20 mouse cellular contexts compared by ENCODE assay signal in the genomic region with DNA sequence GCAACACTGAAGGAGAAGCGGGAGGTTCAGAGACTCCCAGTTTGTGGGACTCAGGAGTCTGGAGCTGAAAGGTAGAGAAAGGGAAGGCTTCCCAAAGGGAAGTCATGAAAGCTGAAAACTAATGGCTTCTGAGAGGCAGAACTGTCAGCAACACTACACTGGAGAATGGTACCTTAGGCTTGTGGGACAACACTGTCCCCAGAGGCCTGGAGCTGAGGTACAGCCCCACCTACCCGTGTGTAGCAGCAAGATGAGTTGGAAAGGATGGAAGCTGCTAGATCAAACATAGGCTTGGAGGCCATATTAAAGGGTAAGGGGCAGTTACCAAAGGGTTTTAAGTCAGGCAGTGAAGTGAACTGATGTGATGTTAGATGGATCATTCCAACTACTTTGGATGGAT.
A peak's percentile ranks its signal among the peaks of the same experiment; 100 is the strongest.
DNase-seq lines count a peak whose midpoint lies in the region; ATAC-seq and TF ChIP-seq lines count a peak whose summit lies in the region.
"Had no signal": no experiment of that assay in that cellular context is flagged by ENCODE, and none has a peak within 500 bp of the region (broad histone marks: within the 10 kb centered on the region; RNA-seq: fewer than 3 reads in every experiment).

No protein-coding gene starts in this region.

- no peak overlapping the region for H3K4me2 ChIP-seq in kidney, embryonic 15.5 days
- no peak overlapping the region for H3K4me2 ChIP-seq in liver, postnatal 0 days (ENCODE audit: low read depth, low read length)
- H3K4me2 ChIP-seq in liver, embryonic 12.5 days: no peak overlapping the region
- H3K4me2 ChIP-seq in intestine, postnatal 0 days (replicated peaks; ENCODE audit: low read depth): no peak overlapping the region
- H3K4me2 ChIP-seq in midbrain, postnatal 0 days (ENCODE audit: low read depth, low read length, poor library complexity, severe bottlenecking): no peak overlapping the region
- H3K4me2 ChIP-seq: embryonic facial prominence, embryonic 15.5 days; hindbrain, embryonic 13.5 days had no signal

- no peak for TF ChIP-seq EP300 in liver, postnatal 0 days (IDR thresholded peaks at IDR 0.05; ENCODE audit: low read depth)

- TF ChIP-seq CTCF in kidney, adult 2 months (conservative IDR thresholded peaks at IDR 0.05; ENCODE audit: insufficient read depth, insufficient read length, low read depth, low read length): 0 out of 2 replicates have a peak, but pooled peaks have one; percentile 20
- peak; percentile 32 for TF ChIP-seq CTCF in liver, postnatal 0 days (IDR thresholded peaks at IDR 0.05; ENCODE audit: low read depth)
- peak; percentile 62 for TF ChIP-seq CTCF in intestine, postnatal 0 days (IDR thresholded peaks at IDR 0.05; ENCODE audit: low read depth)
- no peak for TF ChIP-seq CTCF in midbrain, postnatal 0 days (IDR thresholded peaks at IDR 0.05)

- peaks cover 35% of the 10 kb centered on the region for H3K4me1 ChIP-seq in kidney, adult 2 months (ENCODE audit: control insufficient read depth, insufficient read depth, low read length)
- H3K4me1 ChIP-seq in kidney, embryonic 15.5 days: peaks cover 58% of the 10 kb centered on the region
- peaks cover 30% of the 10 kb centered on the region for H3K4me1 ChIP-seq in liver, postnatal 0 days (ENCODE audit: insufficient read depth)
- H3K4me1 ChIP-seq in liver, embryonic 12.5 days: peaks cover 21% of the 10 kb centered on the region
- H3K4me1 ChIP-seq in brown adipose tissue, adult 24 weeks (ENCODE audit: control insufficient read depth, insufficient read depth, insufficient read length, low read length): peaks cover 23% of the 10 kb centered on the region
- H3K4me1 ChIP-seq in intestine, postnatal 0 days (replicated peaks; ENCODE audit: control insufficient read depth, insufficient read depth, low read length): peaks cover 33% of the 10 kb centered on the region
- peaks cover 4% of the 10 kb centered on the region; the same call in 1 of the 2 replicates for H3K4me1 ChIP-seq in midbrain, postnatal 0 days (ENCODE audit: insufficient read depth, low read length)

- H3K9me3 ChIP-seq in kidney, embryonic 15.5 days (replicated peaks): no peaks in the 10 kb centered on the region
- no peaks in the 10 kb centered on the region for H3K9me3 ChIP-seq in liver, postnatal 0 days (ENCODE audit: low read length)
- H3K9me3 ChIP-seq in liver, embryonic 12.5 days (replicated peaks): no peaks in the 10 kb centered on the region
- H3K9me3 ChIP-seq in intestine, postnatal 0 days (ENCODE audit: control insufficient read depth): no peaks in the 10 kb centered on the region
- H3K9me3 ChIP-seq in midbrain, postnatal 0 days (ENCODE audit: low read length): no peaks in the 10 kb centered on the region
- H3K9me3 ChIP-seq: embryonic facial prominence, embryonic 15.5 days; forebrain, embryonic 10.5 days; heart, embryonic 10.5 days; hindbrain, embryonic 13.5 days had no signal

- no peak for ATAC-seq in kidney, embryonic 15.5 days (replicated peaks; ENCODE audit: low FRiP score)
- no peak for ATAC-seq in liver, postnatal 0 days
- ATAC-seq in liver, embryonic 12.5 days: no peak
- peak; percentile 55 for ATAC-seq in intestine, postnatal 0 days
- no peak for ATAC-seq in midbrain, postnatal 0 days (ENCODE audit: low FRiP score)
- ATAC-seq: forebrain, embryonic 14.5 days had no signal

- no peak for DNase-seq in kidney, adult 2 months
- DNase-seq in liver, postnatal 0 days: no peak
- no peak for DNase-seq in c-Kit-positive CD71-positive TER-119-positive erythroid progenitor cells, embryonic 14.5 days (ENCODE audit: low spot score)
- no peak for DNase-seq in midbrain, postnatal 0 days (ENCODE audit: low spot score)
- DNase-seq: cerebellum, adult 2 months; cerebellum, postnatal 10 days; embryo, embryonic 11 days; gastrocnemius, postnatal 10 days; heart, adult 18-20 months; heart, postnatal 10 days had no signal

- H3K27ac ChIP-seq in kidney, adult 2 months (ENCODE audit: insufficient read depth, low read depth, low read length): peak overlapping the region; percentile 45; the same call in 1 of the 2 replicates
- no peak overlapping the region for H3K27ac ChIP-seq in kidney, embryonic 15.5 days
- 0 out of 2 replicates have a peak overlapping the region, but pooled peaks have one; percentile 74 for H3K27ac ChIP-seq in liver, postnatal 0 days (ENCODE audit: low read depth)
- H3K27ac ChIP-seq in liver, embryonic 12.5 days: no peak overlapping the region
- 0 out of 2 replicates have a peak overlapping the region, but pooled peaks have one; percentile 8 for H3K27ac ChIP-seq in brown adipose tissue, adult 24 weeks (replicated peaks; ENCODE audit: low read depth, low read length)
- H3K27ac ChIP-seq in intestine, postnatal 0 days (ENCODE audit: low read depth, low read length): no peak overlapping the region
- H3K27ac ChIP-seq in midbrain, postnatal 0 days (ENCODE audit: low read depth, low read length): no peak overlapping the region
- H3K27ac ChIP-seq: embryonic facial prominence, embryonic 15.5 days; forebrain, embryonic 10.5 days; hindbrain, embryonic 13.5 days had no signal

- no peaks in the 10 kb centered on the region for H3K36me3 ChIP-seq in kidney, adult 2 months (ENCODE audit: control insufficient read depth, insufficient read depth, low read length)
- H3K36me3 ChIP-seq in kidney, embryonic 15.5 days: no peaks in the 10 kb centered on the region
- H3K36me3 ChIP-seq in liver, postnatal 0 days (replicated peaks; ENCODE audit: insufficient read depth, low read length): no peaks in the 10 kb centered on the region
- H3K36me3 ChIP-seq in liver, embryonic 12.5 days: no peaks in the 10 kb centered on the region
- no peaks in the 10 kb centered on the region for H3K36me3 ChIP-seq in intestine, postnatal 0 days (ENCODE audit: control insufficient read depth, insufficient read depth)
- H3K36me3 ChIP-seq in midbrain, postnatal 0 days (ENCODE audit: insufficient read depth, low read length): no peaks in the 10 kb centered on the region
- H3K36me3 ChIP-seq: embryonic facial prominence, embryonic 15.5 days; forebrain, embryonic 10.5 days; heart, embryonic 10.5 days; hindbrain, embryonic 13.5 days had no signal

- TF ChIP-seq POLR2A in kidney, adult 2 months (IDR thresholded peaks at IDR 0.05; ENCODE audit: low read depth, low read length): no peak

- no peaks in the 10 kb centered on the region for H3K27me3 ChIP-seq in kidney, adult 2 months (replicated peaks; ENCODE audit: control insufficient read depth, insufficient read depth, low read length)
- no peaks in the 10 kb centered on the region for H3K27me3 ChIP-seq in kidney, embryonic 15.5 days
- no peaks in the 10 kb centered on the region for H3K27me3 ChIP-seq in liver, postnatal 0 days (ENCODE audit: insufficient read depth, low read length)
- H3K27me3 ChIP-seq in liver, embryonic 12.5 days (replicated peaks): no peaks in the 10 kb centered on the region
- no peaks in the 10 kb centered on the region for H3K27me3 ChIP-seq in intestine, postnatal 0 days (replicated peaks; ENCODE audit: control insufficient read depth, insufficient read depth, low read length)
- H3K27me3 ChIP-seq in midbrain, postnatal 0 days (ENCODE audit: insufficient read depth, low read length): no peaks in the 10 kb centered on the region
- H3K27me3 ChIP-seq: embryonic facial prominence, embryonic 15.5 days; hindbrain, embryonic 13.5 days had no signal

- WGBS in kidney, adult 2 months: 97% methylated on average over 2 of the region's 2 CpGs
- 82% methylated on average over 2 of the region's 2 CpGs for WGBS in kidney, embryonic 15.5 days
- WGBS in liver, postnatal 0 days (ENCODE audit: insufficient replicate concordance): 74% methylated on average over 2 of the region's 2 CpGs
- WGBS in liver, embryonic 12.5 days (ENCODE audit: insufficient replicate concordance): 55% methylated on average over 2 of the region's 2 CpGs
- WGBS in intestine, postnatal 0 days: 68% methylated on average over 2 of the region's 2 CpGs
- WGBS in midbrain, postnatal 0 days: 90% methylated on average over 2 of the region's 2 CpGs

- no peak overlapping the region for H3K9ac ChIP-seq in kidney, embryonic 15.5 days
- no peak overlapping the region for H3K9ac ChIP-seq in liver, postnatal 0 days (replicated peaks)
- H3K9ac ChIP-seq in liver, embryonic 12.5 days: no peak overlapping the region
- no peak overlapping the region for H3K9ac ChIP-seq in intestine, postnatal 0 days (ENCODE audit: low read depth, low read length)
- no peak overlapping the region for H3K9ac ChIP-seq in midbrain, postnatal 0 days (replicated peaks; ENCODE audit: low read length, poor library complexity, severe bottlenecking)
- H3K9ac ChIP-seq: embryonic facial prominence, embryonic 15.5 days; hindbrain, embryonic 13.5 days had no signal

- H3K4me3 ChIP-seq in kidney, adult 2 months (ENCODE audit: insufficient read depth, low read depth, low read length): no peak overlapping the region
- no peak overlapping the region for H3K4me3 ChIP-seq in kidney, embryonic 15.5 days (replicated peaks)
- H3K4me3 ChIP-seq in liver, postnatal 0 days (ENCODE audit: low read depth, low read length): no peak overlapping the region
- H3K4me3 ChIP-seq in liver, embryonic 12.5 days: no peak overlapping the region
- H3K4me3 ChIP-seq in brown adipose tissue, adult 24 weeks (ENCODE audit: insufficient read depth, low read depth, low read length): no peak overlapping the region
- H3K4me3 ChIP-seq in intestine, postnatal 0 days (ENCODE audit: low read depth, low read length): no peak overlapping the region
- no peak overlapping the region for H3K4me3 ChIP-seq in midbrain, postnatal 0 days (ENCODE audit: low read depth, low read length)
- H3K4me3 ChIP-seq: embryonic facial prominence, embryonic 15.5 days; erythroblast, embryonic 14.5 days; forebrain, embryonic 10.5 days; heart, embryonic 10.5 days; hindbrain, embryonic 13.5 days had no signal

Comparison
In these comparisons a context has a peak if more than half of its experiments do, and no peak if none do; other contexts are left out.
1. H3K27ac ChIP-seq: peak in kidney, adult 2 months (single experiment), liver, postnatal 0 days (single experiment) and brown adipose tissue, adult 24 weeks (single experiment); none in kidney, embryonic 15.5 days (single experiment), liver, embryonic 12.5 days (single experiment), intestine, postnatal 0 days (single experiment) and midbrain, postnatal 0 days (single experiment).